Mouse (Mus musculus) limb, embryonic 12.5 days (tissue): ENCODE measurements at regions not wholly inside any gene's neighbourhood (a gene's known extent, or its start where the extent isn't known, plus 50 kb on each side); places are given as distances from the start of the nearest gene placed in this dataset.
A peak's percentile ranks its signal among the peaks of the same experiment; 100 is the strongest.
"Not testable (repeated sequence)": the region's sequence is repeated elsewhere in the genome, so short reads cannot be mapped to it uniquely, and the experiment has no call there.

Experiments
- ATAC-seq: fragments of 200-750 bp; cut with Nextera tagmentation; 2 replicates; pipeline ENCODE4 v1.8.0; 2017; ENCODE audit warnings: low read depth, moderate TSS enrichment; ENCODE audit not compliant: insufficient number of reproducible peaks, insufficient read depth, low FRiP score, low TSS enrichment
- H3K27ac ChIP-seq: fragments of 300-500 bp; sonication (generic); 2 replicates; pipeline ENCODE4 v1.5.1; 2016; ENCODE audit warnings: mild to moderate bottlenecking, moderate library complexity
- H3K27me3 ChIP-seq: fragments of 300-500 bp; sonication (generic); 2 replicates; pipeline ENCODE4 v1.6.1; 2016; ENCODE audit warnings: mild to moderate bottlenecking, moderate library complexity
- H3K36me3 ChIP-seq: fragments of 300-500 bp; sonication (generic); 2 replicates; pipeline ENCODE4 v1.6.1; 2016; ENCODE audit warnings: mild to moderate bottlenecking, moderate library complexity
- H3K4me1 ChIP-seq: fragments of 300-500 bp; sonication (generic); replicated peaks from 2 replicates; pipeline ENCODE4 v1.6.1; 2016
- H3K4me2 ChIP-seq: fragments of 300-500 bp; sonication (generic); 2 replicates; pipeline ENCODE4 v1.6.1; 2016; ENCODE audit warnings: mild to moderate bottlenecking, moderate library complexity
- H3K4me3 ChIP-seq: fragments of 300-500 bp; sonication (generic); replicated peaks from 2 replicates; pipeline ENCODE4 v1.5.1; 2016; ENCODE audit warnings: mild to moderate bottlenecking
- H3K9ac ChIP-seq: fragments of 300-500 bp; sonication (generic); replicated peaks from 2 replicates; pipeline ENCODE4 v1.6.1; 2016; ENCODE audit warnings: mild to moderate bottlenecking, moderate library complexity
- H3K9me3 ChIP-seq: fragments of 300-500 bp; sonication (generic); 2 replicates; pipeline ENCODE4 v1.6.1; 2016; ENCODE audit warnings: mild to moderate bottlenecking, moderate library complexity
- WGBS: fragments of 180-500 bp; shearing (Covaris S2); methylation state at CpG from one replicate; pipeline ENCODE4 v1.1.7; 2016; 5-methylcytosine and 5-hydroxymethylcytosine counted together

DNA sequence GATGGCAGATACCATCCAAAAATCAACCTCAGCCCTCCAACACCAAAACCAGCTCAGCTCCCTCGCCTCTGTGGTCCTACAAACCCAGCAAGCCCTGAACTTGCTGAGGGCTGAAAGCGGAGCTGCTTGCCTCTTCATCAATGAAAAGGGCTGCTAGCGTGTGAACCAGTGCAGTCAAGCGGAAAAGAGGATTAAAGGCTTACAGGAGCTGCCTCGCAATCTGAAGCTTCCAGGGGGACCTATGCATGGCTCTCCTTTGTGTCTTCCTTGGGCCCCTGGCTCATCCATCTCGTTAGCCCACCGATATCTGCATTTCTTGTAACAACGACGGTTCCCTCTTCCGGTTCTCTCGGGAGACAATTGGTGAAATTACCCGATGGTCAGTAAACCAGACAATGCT is 107.3 kb upstream of the Ipo5 start:
- no peak overlapping the region for H3K9ac ChIP-seq
- 0 out of 2 replicates have a peak overlapping the region, but pooled peaks have one; percentile 6 for H3K4me3 ChIP-seq
- H3K27me3 ChIP-seq: 0 out of 2 replicates have a peak, but pooled peaks cover 6% of the 10 kb centered on the region
- 17% methylated on average over 12 of the region's 12 CpGs for WGBS
- no peaks in the 10 kb centered on the region for H3K36me3 ChIP-seq
- no peak overlapping the region for H3K27ac ChIP-seq
- H3K4me1 ChIP-seq: peaks cover 10% of the 10 kb centered on the region; the same call in 1 of the 2 replicates
- no peaks in the 10 kb centered on the region for H3K9me3 ChIP-seq
- ATAC-seq: no peak
- peak overlapping the region; percentile 28 for H3K4me2 ChIP-seq

DNA sequence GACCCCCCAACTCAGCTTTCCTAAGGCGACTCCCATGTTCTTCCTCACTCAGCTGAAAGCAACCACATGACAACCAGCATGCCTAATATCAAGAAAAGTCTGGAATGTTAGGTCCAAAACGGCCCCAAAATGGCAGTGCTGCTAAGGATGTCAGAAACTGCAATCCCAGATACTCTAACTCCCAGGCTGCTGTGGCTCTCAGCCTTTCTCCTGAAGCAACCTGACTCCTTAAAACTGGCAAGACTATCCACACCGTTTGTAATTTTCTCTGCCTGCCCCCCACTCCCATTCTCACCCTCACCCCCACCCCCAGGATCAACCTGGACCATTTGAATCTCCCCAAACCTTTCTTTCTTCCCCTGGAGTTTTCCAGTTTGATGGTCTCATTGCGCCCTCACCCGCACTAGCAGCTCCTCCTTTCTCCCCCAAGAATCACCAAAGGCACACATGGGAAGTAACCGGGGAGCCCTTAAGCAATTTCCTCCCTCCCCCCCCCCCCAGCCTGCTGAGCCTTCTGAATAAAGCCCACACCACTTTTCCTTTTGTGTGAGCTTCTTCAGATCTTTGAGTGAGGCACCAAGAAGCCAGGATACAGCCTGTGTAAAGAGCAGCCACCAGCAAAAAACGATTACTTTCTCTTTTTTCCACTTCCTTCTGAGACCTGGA is 106.7 kb upstream of the Ipo5 start:
- 31% methylated on average over 7 of the region's 7 CpGs for WGBS
- peak overlapping the region; percentile 28 for H3K4me2 ChIP-seq

DNA sequence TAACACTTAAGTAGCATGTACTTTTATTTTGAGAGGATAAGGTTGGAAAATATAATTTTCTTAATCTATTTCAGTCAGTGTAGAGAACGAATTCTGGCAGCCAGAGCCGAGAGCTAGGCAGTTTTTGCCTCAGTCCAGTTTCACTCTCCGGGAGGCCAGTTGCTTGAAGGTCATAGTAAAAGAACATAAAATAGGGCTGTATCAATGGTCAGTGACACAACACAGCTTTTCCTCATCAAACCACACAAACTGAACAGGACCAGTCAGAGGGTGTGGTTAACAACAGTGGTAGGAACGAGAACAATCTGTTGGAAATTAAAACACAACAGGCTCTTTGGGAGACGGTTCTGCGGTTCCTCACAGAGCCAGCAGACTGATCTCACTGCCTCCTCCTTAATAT is 105.9 kb upstream of the Ipo5 start:
- H3K27ac ChIP-seq: no peak overlapping the region

More for the DNA sequence above, 106.7 kb upstream of the Ipo5 start:
- no peak for ATAC-seq
- no peak overlapping the region for H3K27ac ChIP-seq
- no peaks in the 10 kb centered on the region for H3K9me3 ChIP-seq
- H3K36me3 ChIP-seq: no peaks in the 10 kb centered on the region
- no peak overlapping the region for H3K4me3 ChIP-seq
- H3K27me3 ChIP-seq: 0 out of 2 replicates have a peak, but pooled peaks cover 6% of the 10 kb centered on the region
- peaks cover 10% of the 10 kb centered on the region; the same call in 1 of the 2 replicates for H3K4me1 ChIP-seq
- no peak overlapping the region for H3K9ac ChIP-seq

DNA sequence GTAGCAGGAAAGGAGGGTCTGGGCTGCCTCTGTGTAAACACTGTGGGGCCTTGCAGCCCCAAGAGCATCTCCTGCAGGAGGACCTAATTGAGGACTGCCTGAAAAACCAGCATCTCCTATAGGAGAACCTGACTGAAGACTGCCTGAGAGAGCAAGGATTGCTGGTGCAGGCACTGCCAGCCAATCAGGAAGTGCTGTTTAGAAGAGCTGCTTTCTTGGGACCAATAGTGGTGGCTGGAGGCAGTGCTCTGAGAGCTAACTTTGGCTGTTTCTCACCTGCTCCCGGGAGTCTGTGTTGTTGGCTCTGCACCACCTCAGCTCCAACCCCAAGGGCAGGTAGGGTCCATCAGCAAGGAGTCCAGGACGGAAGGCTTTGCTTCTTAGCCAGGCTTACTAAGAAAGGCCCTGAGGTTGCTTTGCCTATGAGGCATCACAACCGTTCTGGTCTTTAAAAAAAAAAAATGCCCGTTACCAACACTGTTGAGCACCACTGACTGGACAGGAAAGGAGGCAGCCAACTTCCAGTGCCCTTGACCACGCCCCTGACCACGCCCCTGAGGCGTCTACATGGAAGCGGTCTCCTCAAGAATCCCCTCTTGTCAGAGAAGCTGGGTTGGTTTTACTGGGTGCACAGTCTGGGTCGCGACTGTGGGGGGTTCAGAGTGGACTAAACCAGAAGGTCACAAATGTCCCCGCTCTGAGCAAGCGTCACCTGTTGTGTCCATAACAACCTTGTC is 105.0 kb upstream of the Ipo5 start:
- not testable (repeated sequence) for H3K9ac ChIP-seq, H3K4me3 ChIP-seq, H3K27me3 ChIP-seq, H3K9me3 ChIP-seq, H3K36me3 ChIP-seq, H3K27ac ChIP-seq
- ATAC-seq: peak; percentile 41; the same call in 1 of the 2 replicates
- Histone ChIP-seq H3K4me2 (0 out of 2 replicates have a peak overlapping the region, but pooled peaks have one; percentile 21), H3K4me1 (peaks cover 10% of the 10 kb centered on the region; the same call in 1 of the 2 replicates)
- 52% methylated on average over 12 of the region's 12 CpGs for WGBS

More for the DNA sequence above, 105.9 kb upstream of the Ipo5 start:
- WGBS: 36% methylated on average over 6 of the region's 6 CpGs
- Histone ChIP-seq H3K36me3 (no peaks in the 10 kb centered on the region), H3K27me3 (0 out of 2 replicates have a peak, but pooled peaks cover 6% of the 10 kb centered on the region), H3K4me1 (peaks cover 10% of the 10 kb centered on the region; the same call in 1 of the 2 replicates), H3K9me3 (no peaks in the 10 kb centered on the region), H3K4me2 (no peak overlapping the region), H3K4me3 (no peak overlapping the region), H3K9ac (no peak overlapping the region)
- no peak for ATAC-seq

DNA sequence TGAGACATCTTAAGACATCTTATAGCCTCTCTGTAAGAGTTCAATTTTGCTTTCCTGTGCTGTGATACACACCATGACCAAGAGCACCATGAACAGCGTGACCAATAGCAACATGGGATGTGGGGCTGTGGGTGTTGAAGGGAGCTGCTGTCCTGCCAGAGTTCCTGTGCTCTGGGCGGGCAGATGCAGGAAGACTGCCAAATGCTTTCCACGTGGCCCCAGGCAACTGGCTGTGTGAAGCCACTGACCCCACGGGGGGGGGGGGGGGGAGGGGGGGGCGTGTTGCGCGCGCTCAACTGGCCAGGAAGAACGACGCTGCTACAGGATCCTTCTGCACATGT is 104.5 kb upstream of the Ipo5 start:
- Histone ChIP-seq H3K9me3 (no peaks in the 10 kb centered on the region), H3K9ac (no peak overlapping the region), H3K27me3 (0 out of 2 replicates have a peak, but pooled peaks cover 6% of the 10 kb centered on the region), H3K4me2 (0 out of 2 replicates have a peak overlapping the region, but pooled peaks have one; percentile 21), H3K36me3 (no peaks in the 10 kb centered on the region), H3K4me3 (no peak overlapping the region), H3K4me1 (peaks cover 10% of the 10 kb centered on the region; the same call in 1 of the 2 replicates), H3K27ac (no peak overlapping the region)
- 52% methylated on average over 3 of the region's 10 CpGs for WGBS
- ATAC-seq: no peak

DNA sequence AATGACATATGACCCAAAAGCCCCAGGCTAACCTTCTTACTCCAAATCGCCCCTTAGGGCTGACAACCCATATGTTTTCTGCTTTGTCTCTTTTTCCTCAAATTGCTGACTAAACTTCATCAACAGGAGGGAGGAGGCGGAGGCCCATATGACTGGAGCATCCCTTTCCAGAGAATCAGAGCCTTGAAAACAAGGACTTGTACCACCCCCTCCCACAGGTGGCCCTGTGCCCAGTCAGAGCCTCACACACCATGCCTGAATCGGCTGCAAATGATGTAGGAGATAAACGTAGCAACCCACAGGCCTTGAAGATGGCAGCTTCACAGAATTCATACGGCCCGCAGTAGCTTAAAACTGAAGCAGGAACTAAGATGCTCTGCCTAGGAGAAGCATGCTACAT is 101.7 kb upstream of the Ipo5 start:
- H3K36me3 ChIP-seq: no peaks in the 10 kb centered on the region
- H3K9me3 ChIP-seq: no peaks in the 10 kb centered on the region
- no peak overlapping the region for H3K4me2 ChIP-seq
- no peaks in the 10 kb centered on the region for H3K27me3 ChIP-seq
- H3K27ac ChIP-seq: no peak overlapping the region
- H3K4me1 ChIP-seq: peaks cover 5% of the 10 kb centered on the region; the same call in 1 of the 2 replicates
- WGBS: 89% methylated on average over 6 of the region's 6 CpGs
- H3K4me3 ChIP-seq: no peak overlapping the region
- no peak overlapping the region for H3K9ac ChIP-seq
- no peak for ATAC-seq

DNA sequence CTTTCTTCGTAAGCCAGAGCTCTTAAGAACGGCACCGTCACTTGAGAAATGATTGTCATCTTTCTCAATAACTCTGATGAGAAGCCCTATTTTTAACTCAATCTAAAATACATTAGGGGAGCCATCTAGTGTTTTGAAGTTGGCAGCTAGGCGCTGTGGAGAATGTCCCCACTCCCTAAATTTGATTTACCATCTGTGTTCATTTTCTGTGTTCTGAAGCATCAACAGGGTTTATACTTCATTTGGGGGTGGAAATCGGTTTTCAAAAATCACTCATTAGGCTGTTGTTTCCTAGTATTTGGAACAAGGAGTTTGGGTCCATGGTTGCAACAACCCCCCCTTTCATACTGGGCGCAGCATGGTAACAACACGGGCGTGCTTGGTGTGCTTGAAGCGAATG is 97.1 kb upstream of the Ipo5 start:
- WGBS: 86% methylated on average over 9 of the region's 9 CpGs

DNA sequence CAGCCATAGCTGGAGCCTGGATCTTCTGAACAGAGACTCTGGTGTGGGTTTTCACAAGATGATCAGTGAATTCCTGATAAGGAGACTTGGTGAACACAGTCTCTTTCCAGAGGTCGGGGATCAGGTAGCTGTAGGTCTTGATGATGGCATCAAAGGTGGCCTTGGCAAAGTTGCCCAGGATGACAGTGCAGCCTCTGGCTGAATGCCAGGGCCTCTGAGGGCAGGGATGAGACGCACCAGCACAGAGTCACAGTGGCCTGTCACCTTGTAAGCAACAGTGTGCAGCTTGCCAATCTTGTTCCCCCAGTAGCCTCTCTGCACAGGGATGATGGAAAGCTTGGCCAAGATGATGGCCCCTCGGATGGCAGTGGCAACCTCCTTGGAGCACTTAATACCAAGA is 95.9 kb upstream of the Ipo5 start:
- not testable (repeated sequence) for H3K9me3 ChIP-seq, H3K4me1 ChIP-seq, H3K4me2 ChIP-seq, H3K36me3 ChIP-seq, H3K4me3 ChIP-seq, H3K9ac ChIP-seq, ATAC-seq, H3K27ac ChIP-seq, H3K27me3 ChIP-seq
- 84% methylated on average over 3 of the region's 3 CpGs for WGBS

More for the DNA sequence above, 97.1 kb upstream of the Ipo5 start:
- Histone ChIP-seq H3K9me3 (no peaks in the 10 kb centered on the region), H3K4me1 (no peaks in the 10 kb centered on the region), H3K27ac (no peak overlapping the region), H3K4me2 (no peak overlapping the region), H3K9ac (no peak overlapping the region), H3K4me3 (no peak overlapping the region), H3K27me3 (no peaks in the 10 kb centered on the region), H3K36me3 (no peaks in the 10 kb centered on the region)
- ATAC-seq: no peak

DNA sequence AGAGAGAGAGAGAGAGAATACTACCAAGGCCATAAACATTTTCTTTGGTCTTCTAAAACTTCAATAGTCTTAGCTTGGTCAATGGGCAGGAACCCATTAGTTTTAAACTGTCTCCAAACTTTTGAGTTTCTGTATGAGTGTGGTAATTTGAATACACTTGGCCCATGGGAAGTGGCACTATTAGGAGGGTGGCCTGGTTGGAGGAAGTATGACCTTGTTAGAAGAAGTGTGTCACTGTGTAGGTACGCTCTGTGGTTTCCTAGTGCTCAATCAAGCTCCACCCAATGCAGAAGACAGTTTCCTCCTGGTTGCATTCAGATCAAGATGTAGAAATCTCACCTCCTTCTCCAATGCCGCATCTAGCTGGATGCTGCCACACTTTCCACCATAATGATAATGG is 94.5 kb upstream of the Ipo5 start:
- Histone ChIP-seq H3K4me1 (no peaks in the 10 kb centered on the region), H3K36me3 (no peaks in the 10 kb centered on the region), H3K27ac (no peak overlapping the region), H3K9me3 (no peaks in the 10 kb centered on the region), H3K4me3 (no peak overlapping the region), H3K27me3 (no peaks in the 10 kb centered on the region), H3K9ac (no peak overlapping the region), H3K4me2 (no peak overlapping the region)
- no peak for ATAC-seq
- 94% methylated on average over 2 of the region's 2 CpGs for WGBS

DNA sequence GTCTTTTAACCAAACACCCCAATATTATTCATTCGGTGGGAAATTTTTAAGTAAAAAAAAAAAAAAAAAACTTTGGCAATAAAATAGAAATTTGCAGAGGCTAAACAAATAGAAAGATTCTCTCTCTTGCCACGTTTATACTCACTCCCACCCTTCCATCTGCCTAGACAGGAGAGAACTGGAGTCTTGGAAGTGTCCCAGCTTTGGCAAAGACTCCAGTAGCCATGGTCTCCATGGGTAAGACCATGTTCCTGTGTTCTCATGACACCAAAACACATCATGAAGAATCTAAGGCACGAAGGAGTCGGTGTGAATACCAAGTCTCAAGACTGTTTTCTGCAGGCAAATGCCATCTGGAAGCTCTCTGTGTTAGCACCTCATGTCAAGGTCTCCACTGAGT is 84.8 kb upstream of the Ipo5 start:
- Histone ChIP-seq H3K9me3 (no peaks in the 10 kb centered on the region), H3K4me3 (no peak overlapping the region), H3K36me3 (no peaks in the 10 kb centered on the region), H3K9ac (no peak overlapping the region), H3K27me3 (no peaks in the 10 kb centered on the region), H3K27ac (no peak overlapping the region), H3K4me1 (no peaks in the 10 kb centered on the region), H3K4me2 (no peak overlapping the region)
- no peak for ATAC-seq
- 83% methylated on average over 4 of the region's 4 CpGs for WGBS

DNA sequence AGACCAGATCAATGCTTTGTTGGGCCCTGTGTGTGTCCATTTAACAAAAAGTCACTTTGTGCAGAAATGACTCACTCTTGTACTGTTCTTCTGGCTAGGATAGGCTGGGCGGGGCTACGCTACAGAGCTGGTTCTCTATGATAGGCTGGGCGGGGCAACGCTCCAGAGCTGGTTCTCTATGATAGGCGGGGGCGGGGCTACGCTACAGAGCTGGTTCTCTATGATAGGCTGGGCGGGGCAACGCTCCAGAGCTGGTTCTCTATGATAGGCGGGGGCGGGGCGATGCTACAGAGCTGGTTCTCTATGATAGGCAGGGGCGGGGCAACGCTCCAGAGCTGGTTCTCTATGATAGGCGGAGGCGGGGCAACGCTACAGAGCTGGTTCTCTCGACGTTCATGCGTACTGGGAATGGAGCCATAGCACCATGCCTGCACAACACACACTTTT is 80.6 kb upstream of the Ipo5 start:
- not testable (repeated sequence) for H3K4me3 ChIP-seq, H3K4me1 ChIP-seq, H3K9ac ChIP-seq, H3K36me3 ChIP-seq, H3K27ac ChIP-seq, H3K27me3 ChIP-seq, H3K9me3 ChIP-seq, H3K4me2 ChIP-seq, ATAC-seq
- 34% methylated on average over 20 of the region's 20 CpGs for WGBS
